Mouse (Mus musculus) activated CD4-positive, CD25-positive, alpha-beta regulatory T cell, adult 9 weeks (primary cell): ENCODE data around the gene Tnfsf9. TPM values are rescaled to one million over a fixed set of nuclear protein-coding genes. Genes with fewer than 3 reads are reported as not detected.

Experiments
- polyA plus RNA-seq: library from polyadenylated mRNA; unstranded; fragments of 100-300 nt; shearing (Covaris generic); gene quantifications from one replicate; pipeline ENCODE4 v1.2.1, GENCODE M21; 2017

Gene Tnfsf9
- polyA plus RNA-seq: 10.5 TPM

GRCm38 (mm10) chr17:57105181-57106034 is at the start of gene Tnfsf9:
Gene Tnfsf9, plus strand, starts transcription at chr17:57105325.

GRCm38 (mm10) chr17:57058891-57059485 is 46.1 kb upstream of the Tnfsf9 start, which contains the start of gene Crb3:
Gene Crb3, plus strand, starts transcription at chr17:57059105.

GRCm38 (mm10) chr17:57059486-57059977 is 45.6 kb upstream of the Tnfsf9 start, which contains the start of gene Slc25a23:
Gene Slc25a23, minus strand, starts transcription at chr17:57059863.

GRCm38 (mm10) chr17:57078336-57078735 is 26.8 kb upstream of the Tnfsf9 start, which contains the start of gene Dennd1c:
Gene Dennd1c, minus strand, starts transcription at chr17:57078514.

GRCm38 (mm10) chr17:57087049-57087832 is 17.9 kb upstream of the Tnfsf9 start, which contains the start of gene Tubb4a:
Gene Tubb4a, minus strand, starts transcription at chr17:57087782.

GRCm38 (mm10) chr17:57148994-57149803 is 44.1 kb downstream of the Tnfsf9 start, which contains the start of gene Cd70:
Gene Cd70, minus strand, starts transcription at chr17:57149777.

Other genes with a start within 250 kb of the Tnfsf9 start
- gene Acsbg2, start 230.9 kb upstream of the Tnfsf9 start, polyA plus RNA-seq: not detected
- not detected for gene 1700061G19Rik, start 229.8 kb upstream of the Tnfsf9 start, polyA plus RNA-seq
- 4.7 TPM for gene Mllt1, start 169.9 kb upstream of the Tnfsf9 start, polyA plus RNA-seq
- gene Acer1, start 123.2 kb upstream of the Tnfsf9 start, polyA plus RNA-seq: not detected
- 79.5 TPM for gene Clpp, start 115.0 kb upstream of the Tnfsf9 start, polyA plus RNA-seq
- gene Alkbh7, start 108.0 kb upstream of the Tnfsf9 start, polyA plus RNA-seq: 43.6 TPM
- 1.0 TPM for gene Pspn, start 105.3 kb upstream of the Tnfsf9 start, polyA plus RNA-seq
- gene Gtf2f1, start 94.0 kb upstream of the Tnfsf9 start, polyA plus RNA-seq: 92.3 TPM
- 0.67 TPM for gene Gm17949, start 93.9 kb upstream of the Tnfsf9 start, polyA plus RNA-seq
- 9.0 TPM for gene Khsrp, start 73.8 kb upstream of the Tnfsf9 start, polyA plus RNA-seq
- gene Slc25a41, start 63.7 kb upstream of the Tnfsf9 start, polyA plus RNA-seq: not detected
- 1.2 TPM for gene Crb3, start 46.2 kb upstream of the Tnfsf9 start, polyA plus RNA-seq
- 3.2 TPM for gene Slc25a23, start 45.5 kb upstream of the Tnfsf9 start, polyA plus RNA-seq
- gene Dennd1c, start 26.8 kb upstream of the Tnfsf9 start, polyA plus RNA-seq: 333 TPM
- 2.2 TPM for gene Tubb4a, start 17.5 kb upstream of the Tnfsf9 start, polyA plus RNA-seq
- gene Cd70, start 44.5 kb downstream of the Tnfsf9 start, polyA plus RNA-seq: 1.0 TPM
- 10.2 TPM for gene Tnfsf14, start 88.9 kb downstream of the Tnfsf9 start, polyA plus RNA-seq
- 2.6 TPM for gene C3, start 122.8 kb downstream of the Tnfsf9 start, polyA plus RNA-seq
- 91.3 TPM for gene Gpr108, start 143.1 kb downstream of the Tnfsf9 start, polyA plus RNA-seq
- 5.4 TPM for gene Trip10, start 144.1 kb downstream of the Tnfsf9 start, polyA plus RNA-seq
- 229 TPM for gene Vav1, start 173.8 kb downstream of the Tnfsf9 start, polyA plus RNA-seq